Mouse (Mus musculus): ENCODE results near the gene Scgb2b3. TPM values are rescaled to one million over a fixed set of nuclear protein-coding genes. Genes with fewer than 3 reads are reported as not detected.

Gene Scgb2b3
- total RNA-seq (2021): not detected
- long read RNA-seq, experiment 1: 0 reads
- long read RNA-seq, experiment 2: 0 reads

DNA sequence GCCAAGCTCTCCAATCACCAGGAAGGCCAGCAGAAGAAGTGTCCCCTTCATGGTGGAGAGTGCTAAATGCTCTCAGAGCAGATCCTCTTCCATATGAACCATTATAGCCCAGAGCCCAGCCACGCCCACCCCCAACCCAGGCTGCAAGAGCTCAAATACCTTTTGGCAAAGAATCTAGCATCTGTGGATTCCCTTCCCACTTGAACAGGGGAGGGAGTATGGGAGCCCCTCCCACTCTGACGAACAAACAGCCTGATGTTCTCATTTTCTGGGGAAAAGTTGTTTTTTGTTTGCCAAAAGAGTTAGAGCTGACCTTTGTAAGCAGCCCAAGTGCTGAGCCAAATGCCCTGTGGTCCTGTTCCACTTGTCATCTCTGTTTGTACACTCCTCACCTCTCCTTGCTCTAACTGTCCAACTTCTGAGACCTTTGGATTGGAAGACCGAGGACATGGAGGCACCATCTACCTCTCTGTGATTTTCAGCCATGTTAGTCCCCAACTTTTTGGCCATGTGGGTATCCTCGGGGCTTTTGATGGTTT lies at the start of gene Scgb2b3:
Gene Scgb2b3 (minus strand): TSS at position 51 of the 539 bp plus-strand sequence.
- DNase-seq (ENCODE audit: low spot score in 2 of 2): no peak

DNA sequence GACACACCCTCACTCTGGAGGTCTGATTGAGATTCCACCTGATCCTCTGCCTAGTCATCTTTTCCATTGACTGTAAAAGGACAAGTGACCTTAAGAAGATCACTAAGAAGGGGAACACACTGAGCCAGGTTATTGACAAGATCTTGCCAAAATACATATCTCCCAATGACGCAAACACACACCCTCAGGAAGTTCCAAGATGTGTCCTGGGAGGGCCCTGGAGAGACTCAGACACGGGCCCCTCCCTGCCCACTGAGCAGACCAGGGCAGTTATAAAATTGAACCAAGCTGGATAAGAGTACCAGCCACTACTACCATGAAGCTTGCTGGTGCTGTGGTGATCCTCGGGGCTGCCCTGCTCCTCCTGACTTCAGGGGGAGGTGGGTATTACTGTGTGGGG lies 13.4 kb upstream of the Scgb2b3 start, which contains the start of gene Scgb1b3:
Gene Scgb1b3 (plus strand): TSS at position 301 of the 400 bp plus-strand sequence.
- DNase-seq (ENCODE audit: low spot score in 2 of 2): no peak

Other genes with a start within 250 kb of the Scgb2b3 start
- gene Hpn, start 246.8 kb downstream of the Scgb2b3 start, total RNA-seq (2021): 1 to 10 TPM; 4.6 to 4.8 TPM
- gene Scn1b, start 235.1 kb downstream of the Scgb2b3 start, total RNA-seq (2021): 100 to 1,000 TPM; 805 to 862 TPM
- gene Gramd1a, start 206.2 kb downstream of the Scgb2b3 start, total RNA-seq (2021): 100 to 1,000 TPM; 105 to 106 TPM
- not detected for gene Scgb2b2, start 71.6 kb downstream of the Scgb2b3 start, total RNA-seq (2021)
- gene Scgb1b2, start 70.3 kb downstream of the Scgb2b3 start, total RNA-seq (2021): not detected
- not detected for gene Scgb1b3, start 13.5 kb upstream of the Scgb2b3 start, total RNA-seq (2021)